Mouse (Mus musculus) liver, postnatal 0 days (tissue): ENCODE results near the gene Zfp451.

Experiments
- CTCF ChIP-seq: sonication (generic); IDR thresholded peaks from 2 replicates; pipeline ENCODE4 v1.5.1; 2016; ENCODE audit warnings: antibody characterized with exemption, low read depth
- EP300 ChIP-seq: IDR thresholded peaks from 2 replicates; pipeline ENCODE4 v1.6.1; 2016; ENCODE audit warnings: antibody characterized with exemption, low read depth, mild to moderate bottlenecking

GRCm38 (mm10) chr1:33745901-33746300 is 68.5 kb downstream of the Zfp451 start:
- TF ChIP-seq CTCF (no peak), EP300 (no peak)
